Mouse (Mus musculus): ENCODE data around the gene Arap2. TPM values are rescaled to one million over a fixed set of nuclear protein-coding genes. Genes with fewer than 3 reads are reported as not detected.

Arap2 gene
- polyA plus RNA-seq, 1 experiment from 2014 or later: 20.2 TPM

DNA sequence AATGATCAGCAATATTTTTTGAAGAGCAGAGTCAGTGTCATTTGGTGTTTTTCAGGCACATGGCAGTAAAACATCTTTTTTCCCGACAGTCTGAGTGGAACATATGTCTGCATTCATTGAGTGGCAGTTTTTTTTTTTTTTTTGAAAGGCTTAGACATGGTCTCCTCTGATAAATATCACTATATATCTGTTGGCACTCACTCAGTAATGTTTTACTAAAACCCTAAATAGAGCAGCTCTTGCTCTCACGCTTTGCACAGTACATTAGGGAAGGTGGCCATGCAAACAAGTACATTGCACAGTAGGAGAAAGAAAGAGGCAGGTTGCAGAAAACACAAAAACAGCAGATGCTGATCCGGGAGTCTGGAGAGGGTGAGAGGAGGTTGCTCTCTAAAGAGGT, 154.0 kb downstream of the Arap2 start:
- no peaks in the 10 kb centered on the region for H3K4me1 ChIP-seq (ENCODE audit: insufficient read depth, low read depth, low read length)
- no peaks in the 10 kb centered on the region for H3K9me3 ChIP-seq (ENCODE audit: low read length)
- no peak for DNase-seq (ENCODE audit: low spot score)
- no peaks in the 10 kb centered on the region for H3K36me3 ChIP-seq (ENCODE audit: insufficient read depth, low read length)
- H3K9ac ChIP-seq (replicated peaks; ENCODE audit: low read depth): no peak overlapping the region
- TF ChIP-seq CTCF (IDR thresholded peaks at IDR 0.05): no peak
- TF ChIP-seq EP300 (IDR thresholded peaks at IDR 0.05): no peak
- H3K4me2 ChIP-seq (replicated peaks; ENCODE audit: low read depth, low read length): no peak overlapping the region
- H3K27me3 ChIP-seq (replicated peaks; ENCODE audit: insufficient read depth, low read length): no peaks in the 10 kb centered on the region
- WGBS: 60% methylated on average over 3 of the region's 3 CpGs
- ATAC-seq: no peak
- H3K27ac ChIP-seq (ENCODE audit: low read length): no peak overlapping the region
- H3K4me3 ChIP-seq (ENCODE audit: low read depth, low read length): no peak overlapping the region

DNA sequence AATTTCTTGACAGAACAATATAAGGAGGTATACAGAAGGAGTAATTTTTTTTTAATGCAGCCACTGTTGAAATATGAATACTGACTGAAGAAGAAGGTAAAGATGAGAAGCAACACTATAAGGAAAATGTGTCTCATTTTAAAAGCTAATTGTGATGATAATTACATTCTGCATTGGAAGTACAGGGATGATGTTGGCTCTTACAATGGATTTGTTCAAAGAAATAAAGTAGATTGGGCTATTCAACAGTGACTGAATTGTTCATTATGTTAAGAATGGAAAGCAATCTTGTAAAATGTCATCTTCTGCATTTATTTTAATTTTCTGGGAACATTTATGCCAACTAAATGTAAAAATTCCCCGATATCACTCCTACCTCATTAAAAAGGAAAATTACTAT, 178.6 kb downstream of the Arap2 start:
- no peaks in the 10 kb centered on the region for H3K27me3 ChIP-seq (replicated peaks; ENCODE audit: insufficient read depth, low read length)
- TF ChIP-seq EP300 (IDR thresholded peaks at IDR 0.05) (no peak), CTCF (IDR thresholded peaks at IDR 0.05) (no peak)
- no peak for ATAC-seq
- no peaks in the 10 kb centered on the region for H3K9me3 ChIP-seq (ENCODE audit: low read length)
- no peak overlapping the region for H3K4me2 ChIP-seq (replicated peaks; ENCODE audit: low read depth, low read length)
- H3K4me1 ChIP-seq (ENCODE audit: insufficient read depth, low read depth, low read length): no peaks in the 10 kb centered on the region
- 76% methylated on average over 1 of the region's 1 CpGs for WGBS
- H3K4me3 ChIP-seq (ENCODE audit: low read depth, low read length): no peak overlapping the region
- H3K9ac ChIP-seq (replicated peaks; ENCODE audit: low read depth): no peak overlapping the region
- DNase-seq (ENCODE audit: low spot score): no peak
- H3K36me3 ChIP-seq (ENCODE audit: insufficient read depth, low read length): no peaks in the 10 kb centered on the region
- H3K27ac ChIP-seq (ENCODE audit: low read length): no peak overlapping the region

DNA sequence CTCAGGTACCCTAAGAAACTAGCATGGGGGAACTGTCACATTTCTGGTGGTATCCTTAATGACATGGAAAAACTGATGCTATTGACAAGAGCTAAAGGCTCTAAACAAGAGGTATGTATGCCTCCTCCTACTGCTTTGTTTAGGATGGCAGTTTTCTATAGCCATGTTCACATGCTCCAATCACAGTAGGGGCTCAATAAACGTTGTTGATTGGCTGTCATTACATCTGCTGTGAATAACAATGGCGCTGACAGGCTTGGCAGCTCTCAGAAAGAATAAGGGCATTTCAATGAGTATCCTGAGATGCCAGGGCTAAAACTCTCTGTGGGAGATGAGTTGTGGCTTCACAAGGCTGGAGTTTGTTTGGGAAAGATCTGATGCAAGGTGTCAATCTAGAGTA, 183.3 kb downstream of the Arap2 start:
- WGBS: 21% methylated on average over 2 of the region's 2 CpGs
- Histone ChIP-seq H3K4me3 (ENCODE audit: low read depth, low read length) (no peak overlapping the region), H3K9ac (replicated peaks; ENCODE audit: low read depth) (no peak overlapping the region), H3K4me1 (ENCODE audit: insufficient read depth, low read depth, low read length) (no peaks in the 10 kb centered on the region), H3K36me3 (ENCODE audit: insufficient read depth, low read length) (no peaks in the 10 kb centered on the region), H3K27me3 (replicated peaks; ENCODE audit: insufficient read depth, low read length) (no peaks in the 10 kb centered on the region), H3K4me2 (replicated peaks; ENCODE audit: low read depth, low read length) (no peak overlapping the region), H3K27ac (ENCODE audit: low read length) (no peak overlapping the region), H3K9me3 (ENCODE audit: low read length) (no peaks in the 10 kb centered on the region)
- DNase-seq (ENCODE audit: low spot score): no peak
- no peak for TF ChIP-seq CTCF (IDR thresholded peaks at IDR 0.05)
- TF ChIP-seq EP300 (IDR thresholded peaks at IDR 0.05): no peak
- ATAC-seq: no peak

DNA sequence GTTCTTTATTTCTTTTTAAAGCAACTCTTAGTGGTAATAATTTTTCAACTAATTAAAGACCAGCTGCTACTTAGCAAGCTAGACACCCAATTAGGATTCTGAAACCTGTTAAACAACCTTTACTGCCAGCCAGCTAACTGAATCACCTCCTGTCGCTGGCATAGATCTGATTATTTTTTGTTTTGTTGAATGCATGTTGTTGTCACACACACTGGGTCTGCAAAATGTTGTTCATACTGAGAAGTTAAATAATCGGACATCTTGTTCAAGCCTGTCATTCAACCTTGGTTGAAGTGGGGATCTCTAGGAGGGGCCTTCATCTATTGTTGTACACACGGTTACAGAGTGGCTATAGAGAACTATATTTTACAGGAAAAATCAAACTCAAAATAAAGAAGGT, 184.3 kb downstream of the Arap2 start:
- Histone ChIP-seq H3K4me2 (replicated peaks; ENCODE audit: low read depth, low read length) (no peak overlapping the region), H3K4me1 (ENCODE audit: insufficient read depth, low read depth, low read length) (no peaks in the 10 kb centered on the region), H3K9me3 (ENCODE audit: low read length) (no peaks in the 10 kb centered on the region), H3K27ac (ENCODE audit: low read length) (no peak overlapping the region), H3K4me3 (ENCODE audit: low read depth, low read length) (no peak overlapping the region), H3K36me3 (ENCODE audit: insufficient read depth, low read length) (no peaks in the 10 kb centered on the region), H3K9ac (replicated peaks; ENCODE audit: low read depth) (no peak overlapping the region), H3K27me3 (replicated peaks; ENCODE audit: insufficient read depth, low read length) (no peaks in the 10 kb centered on the region)
- 73% methylated on average over 3 of the region's 3 CpGs for WGBS
- ATAC-seq (no peak), DNase-seq (ENCODE audit: low spot score) (no peak)
- TF ChIP-seq CTCF (IDR thresholded peaks at IDR 0.05): no peak
- TF ChIP-seq EP300 (IDR thresholded peaks at IDR 0.05): no peak

DNA sequence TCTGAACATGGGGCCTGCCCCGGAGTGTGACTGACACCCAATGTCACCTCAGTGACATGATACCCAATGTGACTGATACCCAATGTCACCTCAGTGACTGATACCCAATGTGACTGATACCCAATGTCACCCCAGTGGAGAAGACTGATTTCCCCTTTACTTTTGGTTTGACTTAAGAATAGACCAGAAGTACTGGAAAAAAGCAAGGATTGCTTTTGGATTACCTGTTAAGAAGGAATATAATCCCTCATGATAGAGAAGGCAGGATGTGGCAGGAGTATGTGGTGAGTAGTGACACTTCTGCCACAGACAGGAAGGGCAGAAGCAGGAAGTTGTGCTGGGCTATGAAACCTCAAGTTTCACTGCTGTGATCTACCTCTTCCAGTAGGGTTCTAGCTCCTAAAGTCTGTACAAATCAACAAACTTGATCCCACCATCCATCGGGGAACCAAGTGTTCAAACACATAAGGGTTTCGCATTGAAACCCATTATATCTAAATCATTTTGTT, 191.6 kb downstream of the Arap2 start:
- Histone ChIP-seq H3K27ac (ENCODE audit: low read length) (no peak overlapping the region), H3K36me3 (ENCODE audit: insufficient read depth, low read length) (no peaks in the 10 kb centered on the region), H3K4me2 (replicated peaks; ENCODE audit: low read depth, low read length) (no peak overlapping the region), H3K9me3 (ENCODE audit: low read length) (no peaks in the 10 kb centered on the region), H3K4me3 (ENCODE audit: low read depth, low read length) (no peak overlapping the region), H3K27me3 (replicated peaks; ENCODE audit: insufficient read depth, low read length) (no peaks in the 10 kb centered on the region), H3K4me1 (ENCODE audit: insufficient read depth, low read depth, low read length) (no peaks in the 10 kb centered on the region), H3K9ac (replicated peaks; ENCODE audit: low read depth) (no peak overlapping the region)
- 94% methylated on average over 3 of the region's 3 CpGs for WGBS
- no peak for DNase-seq (ENCODE audit: low spot score)
- TF ChIP-seq EP300 (IDR thresholded peaks at IDR 0.05): no peak
- no peak for TF ChIP-seq CTCF (IDR thresholded peaks at IDR 0.05)
- no peak for ATAC-seq

Other genes with a start within 250 kb of the Arap2 start
- not detected in 2 replicates for gene Dthd1, start 47.7 kb upstream of the Arap2 start, polyA plus RNA-seq (2015; fragmentation: Nextera tagmentation; extraction: Ambion mirVana)